Mouse (Mus musculus) embryonic facial prominence, embryonic 12.5 days (tissue): ENCODE measurements around the gene Kif5c. TPM values are rescaled to one million over a fixed set of nuclear protein-coding genes. Genes with fewer than 3 reads are reported as not detected.

Experiments
- ATAC-seq: fragments of 200-750 bp; cut with Nextera tagmentation; 2 replicates; pipeline ENCODE4 v1.8.0; 2017; ENCODE audit not compliant: insufficient number of reproducible peaks, insufficient read depth, low FRiP score, low TSS enrichment
- H3K27ac ChIP-seq: fragments of 300-500 bp; sonication (generic); 2 replicates; pipeline ENCODE4 v1.5.1; 2016; ENCODE audit warnings: mild to moderate bottlenecking
- H3K27me3 ChIP-seq: fragments of 300-500 bp; sonication (generic); 2 replicates; pipeline ENCODE4 v1.6.1; 2016; ENCODE audit warnings: mild to moderate bottlenecking, moderate library complexity
- H3K36me3 ChIP-seq: fragments of 300-500 bp; sonication (generic); 2 replicates; pipeline ENCODE4 v1.6.1; 2016; ENCODE audit warnings: mild to moderate bottlenecking
- H3K4me1 ChIP-seq: fragments of 300-500 bp; sonication (generic); 2 replicates; pipeline ENCODE4 v1.6.1; 2016
- H3K4me2 ChIP-seq: fragments of 300-500 bp; sonication (generic); replicated peaks from 2 replicates; pipeline ENCODE4 v1.6.1; 2016; ENCODE audit warnings: mild to moderate bottlenecking, moderate library complexity
- H3K4me3 ChIP-seq: fragments of 300-500 bp; sonication (generic); 2 replicates; pipeline ENCODE4 v1.5.1; 2016; ENCODE audit warnings: mild to moderate bottlenecking
- H3K9ac ChIP-seq: fragments of 300-500 bp; sonication (generic); 2 replicates; pipeline ENCODE4 v1.6.1; 2016; ENCODE audit warnings: mild to moderate bottlenecking, moderate library complexity
- H3K9me3 ChIP-seq: fragments of 300-500 bp; sonication (generic); 2 replicates; pipeline ENCODE4 v1.6.1; 2016; ENCODE audit warnings: mild to moderate bottlenecking, moderate library complexity
- WGBS: fragments of 180-500 bp; shearing (Covaris S2); methylation state at CpG from one replicate; pipeline ENCODE4 v1.1.7; 2016; 5-methylcytosine and 5-hydroxymethylcytosine counted together
- polyA plus RNA-seq: library from polyadenylated mRNA; unstranded; fragments of >200 nt; fragmentation: Nextera tagmentation; extraction: Ambion mirVana; gene quantifications from 2 replicates; pipeline ENCODE4 v1.2.1, GENCODE M21; 2016

Gene Kif5c
- polyA plus RNA-seq, 1 experiment from 2014 or later: 25.9 TPM

DNA sequence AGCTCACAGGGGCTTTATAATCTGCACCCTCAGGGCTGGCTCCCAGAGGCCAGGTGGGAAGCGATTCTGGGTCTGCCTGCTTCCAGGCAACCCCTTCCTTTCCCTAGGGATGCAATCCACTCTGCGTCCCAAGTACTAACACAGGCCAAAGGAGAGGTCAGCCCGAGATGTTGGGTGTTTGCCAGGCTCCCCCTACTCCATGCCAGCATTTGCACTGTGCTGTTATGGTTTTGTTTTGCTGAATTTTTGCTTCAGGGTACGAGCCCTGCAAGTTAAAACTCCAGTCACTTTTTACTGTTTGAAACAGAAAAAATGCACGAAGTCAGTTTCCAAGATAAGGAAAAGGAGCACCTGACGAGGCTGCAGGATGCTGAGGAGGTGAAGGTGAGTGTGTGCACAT, 121.9 kb downstream of the Kif5c start:
- Histone ChIP-seq H3K4me2 (no peak overlapping the region), H3K4me3 (no peak overlapping the region), H3K36me3 (peaks cover 22% of the 10 kb centered on the region), H3K9me3 (no peaks in the 10 kb centered on the region), H3K9ac (no peak overlapping the region), H3K27me3 (no peaks in the 10 kb centered on the region), H3K4me1 (peaks cover 33% of the 10 kb centered on the region), H3K27ac (no peak overlapping the region)
- WGBS: 59% methylated on average over 6 of the region's 6 CpGs
- ATAC-seq: no peak

DNA sequence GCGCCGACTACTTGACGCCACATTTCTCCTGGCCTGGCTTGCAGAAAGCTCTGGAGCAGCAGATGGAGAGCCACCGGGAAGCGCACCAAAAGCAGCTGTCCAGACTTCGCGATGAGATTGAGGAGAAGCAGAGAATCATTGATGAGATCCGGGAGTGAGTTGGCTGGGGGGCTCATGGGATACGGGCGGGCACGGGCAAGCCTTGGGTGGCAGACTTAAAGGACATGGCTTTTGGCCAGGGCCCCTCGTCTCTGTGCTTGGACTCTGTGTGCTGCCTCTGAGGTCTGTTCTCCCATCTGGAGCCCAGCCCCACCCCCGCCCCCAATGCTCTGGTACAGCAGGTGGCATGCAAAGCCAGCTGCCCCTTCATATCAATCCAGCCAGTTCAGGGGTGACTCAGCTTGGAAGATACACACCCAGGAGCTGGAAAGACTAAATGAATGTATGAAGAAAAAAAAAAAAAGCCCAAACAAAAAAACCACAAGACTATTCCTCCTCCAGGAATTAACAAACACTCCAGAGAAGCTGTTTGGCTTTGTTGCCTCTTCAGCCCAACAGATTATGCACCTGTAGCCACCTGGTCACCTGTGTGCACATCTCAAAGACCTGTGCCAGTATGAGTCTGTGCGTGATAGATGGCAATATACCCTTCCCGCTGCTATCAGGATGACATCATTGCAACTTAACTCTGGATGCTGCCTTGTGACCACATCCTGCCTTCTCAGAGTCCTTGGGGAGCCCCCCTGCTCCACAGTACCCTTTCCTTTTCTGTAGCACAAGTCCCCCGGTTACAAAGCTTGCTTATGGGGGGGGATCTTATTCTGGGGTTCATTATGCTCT, 123.0 kb downstream of the Kif5c start:
- no peak for ATAC-seq
- 81% methylated on average over 16 of the region's 16 CpGs for WGBS
- no peak overlapping the region for H3K4me2 ChIP-seq
- no peak overlapping the region for H3K4me3 ChIP-seq
- peaks cover 33% of the 10 kb centered on the region for H3K4me1 ChIP-seq
- H3K9ac ChIP-seq: no peak overlapping the region
- H3K9me3 ChIP-seq: no peaks in the 10 kb centered on the region
- peaks cover 25% of the 10 kb centered on the region for H3K36me3 ChIP-seq
- H3K27ac ChIP-seq: no peak overlapping the region
- no peaks in the 10 kb centered on the region for H3K27me3 ChIP-seq

DNA sequence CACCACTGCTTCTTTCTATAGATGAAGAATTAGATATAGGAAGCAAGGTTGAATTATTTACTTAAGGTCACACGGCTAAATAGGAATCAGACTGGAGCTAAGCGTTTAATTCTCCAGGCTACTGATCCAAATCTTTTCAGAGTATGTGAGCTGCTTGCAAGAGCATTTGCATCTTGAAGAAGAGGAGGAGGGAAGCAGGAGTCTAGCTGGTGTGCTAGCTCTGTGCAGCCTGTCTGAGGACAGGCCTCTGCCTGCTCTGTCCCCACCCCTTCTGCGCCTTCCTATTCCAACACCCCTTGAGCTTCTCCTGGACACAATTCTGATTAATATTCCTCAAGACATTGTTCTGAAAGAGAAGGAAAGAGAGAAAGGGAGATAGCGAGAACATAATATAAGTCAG, 123.8 kb downstream of the Kif5c start:
- ATAC-seq: no peak
- Histone ChIP-seq H3K9me3 (no peaks in the 10 kb centered on the region), H3K4me2 (no peak overlapping the region), H3K4me3 (no peak overlapping the region), H3K36me3 (peaks cover 23% of the 10 kb centered on the region), H3K27me3 (no peaks in the 10 kb centered on the region), H3K27ac (no peak overlapping the region), H3K4me1 (peaks cover 33% of the 10 kb centered on the region), H3K9ac (no peak overlapping the region)
- WGBS: 72% methylated on average over 4 of the region's 4 CpGs

DNA sequence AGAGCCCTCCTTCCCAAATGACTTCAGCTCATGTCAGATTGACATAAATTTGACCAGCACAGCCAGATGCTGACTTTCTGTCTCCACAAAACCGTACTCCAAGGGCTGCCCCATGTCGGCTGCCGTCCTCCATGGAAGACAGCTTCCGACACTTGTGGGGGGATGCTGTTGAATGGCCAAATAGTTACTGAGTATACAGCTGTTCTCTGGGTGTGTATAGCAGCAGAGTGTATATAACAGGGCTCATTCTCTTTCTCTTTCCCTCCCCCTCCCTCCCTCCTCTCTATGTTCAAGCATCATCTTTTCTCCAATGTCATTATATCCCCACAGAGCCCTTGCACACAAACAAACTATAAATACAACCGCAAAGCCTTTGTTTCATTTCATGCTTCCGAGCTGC, 124.7 kb downstream of the Kif5c start:
- WGBS: 71% methylated on average over 6 of the region's 6 CpGs
- Histone ChIP-seq H3K4me2 (no peak overlapping the region), H3K9me3 (no peaks in the 10 kb centered on the region), H3K27ac (peak overlapping the region; percentile 47; the same call in 1 of the 2 replicates), H3K4me1 (peaks cover 33% of the 10 kb centered on the region), H3K4me3 (no peak overlapping the region), H3K9ac (no peak overlapping the region), H3K36me3 (peaks cover 22% of the 10 kb centered on the region), H3K27me3 (no peaks in the 10 kb centered on the region)
- peak; percentile 60; the same call in 1 of the 2 replicates for ATAC-seq

DNA sequence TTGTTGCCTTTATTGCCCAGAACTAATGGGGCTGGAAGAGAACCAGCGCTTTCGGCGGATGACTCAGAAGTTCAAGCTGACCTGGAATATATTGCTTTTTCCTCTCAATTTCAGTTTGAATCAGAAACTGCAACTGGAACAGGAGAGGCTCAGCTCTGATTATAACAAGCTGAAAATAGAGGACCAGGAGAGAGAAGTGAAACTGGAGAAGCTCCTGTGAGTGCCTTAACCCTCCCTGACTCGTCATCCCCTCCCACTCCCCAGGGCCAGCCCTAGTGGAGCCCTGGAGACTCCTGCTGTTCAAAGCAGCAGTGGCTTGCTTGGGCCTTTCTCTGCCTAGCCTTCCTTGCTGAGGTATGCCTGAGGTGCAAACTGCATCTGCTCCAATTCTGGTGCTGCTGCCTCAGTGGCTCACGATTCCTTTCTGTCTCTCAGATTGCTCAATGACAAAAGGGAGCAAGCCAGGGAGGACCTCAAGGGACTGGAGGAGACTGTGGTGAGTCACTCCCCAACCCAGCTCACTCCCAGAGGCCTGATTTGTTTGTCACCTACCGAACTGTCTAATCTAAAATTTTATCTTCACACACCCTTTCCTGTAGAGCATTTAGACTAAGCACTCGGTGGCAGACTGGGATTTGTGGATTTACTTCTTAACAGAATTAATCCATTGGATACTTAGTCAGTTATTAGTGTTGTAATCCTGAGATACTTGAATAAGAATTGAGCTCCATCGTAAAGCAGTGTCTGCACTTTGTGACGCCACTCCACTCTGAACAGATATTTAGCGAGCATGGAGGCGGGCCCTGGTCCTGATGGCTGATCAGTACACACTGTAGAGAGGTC, 125.4 kb downstream of the Kif5c start:
- Histone ChIP-seq H3K9ac (no peak overlapping the region), H3K4me1 (peaks cover 33% of the 10 kb centered on the region), H3K27me3 (no peaks in the 10 kb centered on the region), H3K9me3 (no peaks in the 10 kb centered on the region), H3K36me3 (0 out of 2 replicates have a peak, but pooled peaks cover 22% of the 10 kb centered on the region), H3K27ac (peak overlapping the region; percentile 47; the same call in 1 of the 2 replicates), H3K4me3 (no peak overlapping the region), H3K4me2 (no peak overlapping the region)
- WGBS: 60% methylated on average over 11 of the region's 11 CpGs
- ATAC-seq: peak; percentile 36; the same call in 1 of the 2 replicates

DNA sequence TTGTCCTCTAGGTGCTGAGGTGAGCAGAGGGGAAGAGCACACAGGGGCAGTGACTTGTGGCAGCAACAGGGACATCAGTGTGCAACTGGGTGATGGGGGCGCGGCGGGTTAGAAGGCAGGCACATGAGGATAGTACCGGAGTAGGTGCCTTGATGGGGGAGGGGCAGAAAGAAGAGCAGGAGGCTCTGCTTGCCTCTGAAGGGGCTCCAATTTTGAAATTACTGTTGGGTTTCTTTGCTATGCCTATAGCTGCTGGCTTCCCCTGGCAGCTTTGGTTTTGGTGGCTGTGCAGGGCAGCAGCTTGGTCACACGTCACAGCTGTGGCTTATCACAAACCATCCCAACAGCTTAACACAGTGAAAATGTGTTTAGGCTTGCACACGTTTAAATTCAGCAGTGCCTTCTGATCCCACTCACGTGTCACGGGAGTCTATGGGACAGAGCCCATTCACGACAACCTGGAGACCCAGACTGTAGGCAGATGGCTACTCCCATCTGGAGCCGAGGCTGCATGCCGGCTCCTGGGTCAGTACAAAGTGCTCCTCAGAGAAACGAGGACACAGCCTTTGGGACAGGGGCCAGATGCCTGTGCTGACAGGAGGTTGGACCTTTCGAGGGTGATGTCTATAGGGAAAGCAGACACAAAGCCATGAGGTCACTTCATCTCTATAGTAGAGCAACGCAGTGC, 126.1 kb downstream of the Kif5c start:
- 79% methylated on average over 14 of the region's 14 CpGs for WGBS
- no peak for ATAC-seq
- Histone ChIP-seq H3K4me3 (no peak overlapping the region), H3K9ac (no peak overlapping the region), H3K27ac (no peak overlapping the region), H3K4me1 (peaks cover 33% of the 10 kb centered on the region), H3K36me3 (peaks cover 27% of the 10 kb centered on the region; the same call in 1 of the 2 replicates), H3K9me3 (no peaks in the 10 kb centered on the region), H3K27me3 (no peaks in the 10 kb centered on the region), H3K4me2 (no peak overlapping the region)

DNA sequence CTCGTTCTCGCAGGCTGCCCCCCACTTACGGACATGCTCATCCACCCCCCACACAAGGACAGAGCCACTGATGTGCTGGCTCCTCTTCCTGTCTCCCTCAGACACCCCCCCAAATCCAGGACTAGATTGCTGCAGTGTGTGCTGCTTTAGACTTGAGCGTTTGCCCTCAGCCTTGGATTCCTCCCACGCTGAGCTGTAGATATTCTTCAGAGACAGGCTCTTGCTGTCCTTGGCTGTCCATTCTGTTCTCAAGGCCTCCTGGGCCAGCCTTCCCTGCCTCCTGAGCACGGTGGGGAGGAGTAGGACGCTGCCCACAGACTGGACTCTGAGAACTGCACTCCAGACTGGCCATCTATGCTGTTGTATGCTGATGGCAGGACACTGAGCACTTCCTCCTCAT, 127.8 kb downstream of the Kif5c start:
- no peaks in the 10 kb centered on the region for H3K9me3 ChIP-seq
- peaks cover 36% of the 10 kb centered on the region; the same call in 1 of the 2 replicates for H3K36me3 ChIP-seq
- H3K4me2 ChIP-seq: no peak overlapping the region
- ATAC-seq: no peak
- WGBS: 79% methylated on average over 7 of the region's 7 CpGs
- H3K4me1 ChIP-seq: peaks cover 20% of the 10 kb centered on the region
- no peak overlapping the region for H3K27ac ChIP-seq
- H3K27me3 ChIP-seq: no peaks in the 10 kb centered on the region
- H3K4me3 ChIP-seq: no peak overlapping the region
- no peak overlapping the region for H3K9ac ChIP-seq

DNA sequence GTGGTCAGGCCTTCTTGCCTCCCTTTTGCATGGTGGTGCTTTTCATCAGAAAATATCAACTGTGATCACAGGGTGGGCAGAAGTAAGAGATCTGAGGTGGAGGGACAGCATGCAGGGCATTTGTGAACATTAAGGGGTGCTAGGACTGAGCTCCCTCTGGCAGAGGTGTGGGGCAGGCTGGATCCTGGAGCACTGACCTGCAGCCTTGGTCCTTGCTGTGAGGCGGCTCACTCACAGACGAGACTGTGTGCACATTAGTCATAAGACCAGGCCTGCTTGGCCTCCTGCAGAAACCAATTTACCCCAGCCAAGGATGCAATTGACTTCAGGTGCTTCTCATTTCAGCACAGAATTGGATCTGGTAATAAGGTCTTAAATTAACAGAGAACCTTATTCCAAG, 128.6 kb downstream of the Kif5c start:
- H3K27ac ChIP-seq: no peak overlapping the region
- H3K9ac ChIP-seq: no peak overlapping the region
- no peaks in the 10 kb centered on the region for H3K9me3 ChIP-seq
- 54% methylated on average over 2 of the region's 2 CpGs for WGBS
- no peaks in the 10 kb centered on the region for H3K27me3 ChIP-seq
- H3K4me3 ChIP-seq: no peak overlapping the region
- peaks cover 20% of the 10 kb centered on the region for H3K4me1 ChIP-seq
- no peak overlapping the region for H3K4me2 ChIP-seq
- ATAC-seq: no peak
- peaks cover 42% of the 10 kb centered on the region for H3K36me3 ChIP-seq

DNA sequence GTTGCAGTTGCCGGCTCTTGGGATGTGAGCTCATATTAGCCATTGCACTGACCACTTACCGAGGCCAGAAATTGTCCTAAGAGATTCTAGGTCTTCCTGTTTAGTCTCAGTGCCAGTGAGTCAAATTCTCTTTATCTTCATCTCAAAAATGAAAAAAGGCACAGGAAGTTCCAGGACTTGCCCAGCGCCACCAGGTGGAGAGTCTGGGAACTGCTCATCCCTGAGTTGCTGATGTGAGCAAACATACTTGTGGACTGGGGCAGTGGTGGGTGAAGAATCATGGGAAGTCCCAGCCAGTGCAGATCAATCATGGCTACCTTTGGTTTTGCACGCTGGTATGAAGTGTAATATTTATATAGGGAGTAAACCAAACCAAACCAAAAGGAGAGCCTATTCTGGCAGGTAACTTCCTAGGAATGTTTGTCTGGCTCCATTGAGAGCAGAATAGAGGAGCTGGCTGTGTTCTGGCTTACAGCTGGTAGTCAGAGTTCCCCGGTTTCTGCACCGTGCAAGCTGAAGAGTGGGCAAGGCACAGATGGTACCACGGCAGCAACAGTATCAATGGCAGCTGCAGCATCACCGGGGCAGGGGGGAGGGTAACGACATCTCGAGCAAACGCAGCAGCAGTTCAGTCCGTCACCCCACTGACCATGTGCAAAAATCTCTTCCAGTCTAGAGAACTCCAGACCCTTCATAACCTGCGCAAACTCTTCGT, 129.7 kb downstream of the Kif5c start:
- WGBS: 84% methylated on average over 14 of the region's 14 CpGs
- Histone ChIP-seq H3K4me2 (no peak overlapping the region), H3K27ac (no peak overlapping the region), H3K27me3 (no peaks in the 10 kb centered on the region), H3K9me3 (no peaks in the 10 kb centered on the region), H3K36me3 (peaks cover 54% of the 10 kb centered on the region), H3K4me3 (no peak overlapping the region), H3K4me1 (peaks cover 11% of the 10 kb centered on the region), H3K9ac (no peak overlapping the region)
- ATAC-seq: no peak

DNA sequence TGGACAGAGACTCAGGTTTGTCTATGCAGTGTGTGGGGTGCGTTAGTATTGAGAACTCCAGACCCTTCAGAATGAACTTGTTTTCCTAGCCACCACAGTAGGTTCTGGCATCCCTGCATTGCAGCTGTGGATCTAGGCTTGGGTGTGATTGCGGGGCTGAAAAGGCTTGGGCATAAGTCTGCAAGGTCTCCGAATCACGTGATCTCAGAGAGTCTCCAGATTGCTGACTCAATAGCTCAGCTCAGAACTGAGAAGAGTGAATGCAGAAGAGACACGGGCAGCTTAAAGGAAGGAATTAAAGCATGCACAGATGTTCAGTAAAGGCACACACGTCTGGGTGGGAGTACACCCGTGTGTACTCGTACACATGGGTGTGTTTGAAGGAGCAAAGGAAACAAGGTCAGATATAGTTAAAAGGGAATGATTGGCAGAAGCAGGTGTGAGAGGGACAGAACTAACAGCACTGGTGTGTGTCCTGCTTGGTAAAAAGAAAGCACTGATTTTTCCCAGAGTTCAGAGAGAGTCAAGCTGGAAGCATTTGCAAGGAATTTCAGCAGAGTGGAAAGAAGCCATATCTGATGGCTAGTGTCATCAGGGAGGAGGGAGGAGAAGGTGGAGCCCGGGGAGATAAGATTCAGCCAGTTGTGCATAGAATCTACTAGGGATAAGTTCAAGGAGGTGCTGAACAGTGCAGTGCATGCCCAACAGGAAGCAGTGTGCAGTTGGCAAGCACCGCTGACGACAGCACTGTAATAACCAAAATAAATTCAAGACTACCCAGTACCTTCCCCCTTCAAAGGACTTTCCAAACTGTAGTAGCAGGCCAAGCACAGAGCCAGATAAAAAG, 130.9 kb downstream of the Kif5c start:
- ATAC-seq: no peak
- WGBS: 82% methylated on average over 11 of the region's 11 CpGs

More for the DNA sequence above, 130.9 kb downstream of the Kif5c start:
- Histone ChIP-seq H3K4me1 (peaks cover 5% of the 10 kb centered on the region; the same call in 1 of the 2 replicates), H3K27me3 (no peaks in the 10 kb centered on the region), H3K27ac (no peak overlapping the region), H3K36me3 (peaks cover 57% of the 10 kb centered on the region), H3K4me3 (no peak overlapping the region), H3K9me3 (no peaks in the 10 kb centered on the region), H3K4me2 (no peak overlapping the region), H3K9ac (no peak overlapping the region)
